Mouse (Mus musculus): ENCODE results near the gene Tbc1d30. TPM values are rescaled to one million over a fixed set of nuclear protein-coding genes. Genes with fewer than 3 reads are reported as not detected.

Tbc1d30 gene
- polyA plus RNA-seq, 1 experiment from 2014 or later, result 9.2 TPM

DNA sequence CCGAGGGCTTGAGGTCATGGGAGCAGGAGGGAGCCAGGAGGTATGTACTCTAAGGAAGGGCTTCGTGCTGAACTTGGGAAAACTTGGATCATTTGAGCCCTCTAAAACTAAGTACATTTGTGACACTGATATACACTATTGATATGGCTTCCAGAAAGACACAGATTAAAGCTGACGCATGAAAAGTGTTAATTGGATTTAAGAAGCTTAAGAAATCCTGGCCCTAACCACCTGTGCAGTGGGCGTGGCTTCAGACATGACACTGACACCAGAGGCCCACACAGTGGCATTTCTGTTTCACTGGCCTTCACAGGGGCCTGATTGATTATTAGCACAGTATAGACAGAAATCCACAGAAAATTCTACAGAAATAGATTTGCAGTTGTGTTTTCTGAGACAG, 21.5 kb downstream of the Tbc1d30 start:
- H3K36me3 ChIP-seq, result no peaks in the 10 kb centered on the region
- no peaks in the 10 kb centered on the region for H3K27me3 ChIP-seq
- no peak overlapping the region for H3K9ac ChIP-seq (replicated peaks)
- no peak overlapping the region for H3K4me2 ChIP-seq (replicated peaks)
- H3K4me3 ChIP-seq (replicated peaks), result no peak overlapping the region
- no peak overlapping the region for H3K27ac ChIP-seq
- 72% methylated on average over 4 of the region's 4 CpGs for WGBS
- H3K9me3 ChIP-seq, result 0 out of 2 replicates have a peak, but pooled peaks cover 2% of the 10 kb centered on the region
- ATAC-seq, result no peak
- H3K4me1 ChIP-seq (replicated peaks), result no peaks in the 10 kb centered on the region

DNA sequence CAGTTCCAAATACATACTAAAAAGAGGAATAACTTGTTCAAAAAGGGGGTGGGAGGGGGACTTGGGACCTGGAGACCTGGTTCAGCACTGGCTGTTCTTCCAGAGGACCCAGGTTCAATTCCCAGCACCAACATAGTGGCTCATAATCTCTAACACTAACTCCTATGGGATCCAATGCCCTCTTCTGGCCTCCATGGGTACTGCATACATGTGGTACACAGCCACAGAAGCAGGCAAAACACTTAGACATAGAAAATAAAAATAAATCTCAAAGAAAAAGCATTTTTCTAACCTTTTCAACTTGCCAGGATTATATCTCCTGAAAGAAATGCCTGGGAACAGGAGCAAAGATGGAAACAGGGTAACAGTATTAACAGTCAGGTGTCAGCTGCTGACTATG, 24.9 kb downstream of the Tbc1d30 start:
- H3K9ac ChIP-seq (replicated peaks), result no peak overlapping the region
- no peak for ATAC-seq
- no peak overlapping the region for H3K4me2 ChIP-seq (replicated peaks)
- no peak overlapping the region for H3K27ac ChIP-seq
- no peaks in the 10 kb centered on the region for H3K9me3 ChIP-seq
- H3K27me3 ChIP-seq, result no peaks in the 10 kb centered on the region
- no peaks in the 10 kb centered on the region for H3K36me3 ChIP-seq
- H3K4me1 ChIP-seq (replicated peaks), result no peaks in the 10 kb centered on the region
- H3K4me3 ChIP-seq (replicated peaks), result no peak overlapping the region

DNA sequence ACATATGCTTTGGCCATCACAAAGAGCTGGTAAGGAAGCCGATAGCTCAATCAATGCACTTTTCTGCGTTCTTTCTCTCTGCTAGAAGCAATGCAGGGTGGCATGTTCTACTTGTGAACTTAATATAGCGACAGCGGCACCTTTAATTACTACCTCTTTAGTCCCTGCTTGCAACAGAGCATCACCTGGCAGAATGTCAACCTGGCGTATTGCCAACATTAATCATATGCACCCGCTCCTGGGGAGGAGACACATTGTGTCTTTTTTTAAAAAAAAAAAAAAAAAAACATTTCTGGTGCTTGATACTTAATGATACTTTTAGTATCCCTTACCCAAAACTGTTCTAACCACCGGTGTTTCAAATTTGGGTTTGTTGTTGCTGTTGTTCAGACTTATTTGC, 27.6 kb downstream of the Tbc1d30 start:
- Histone ChIP-seq H3K27ac (no peak overlapping the region), H3K4me2 (replicated peaks) (no peak overlapping the region), H3K9ac (replicated peaks) (no peak overlapping the region), H3K27me3 (no peaks in the 10 kb centered on the region), H3K36me3 (no peaks in the 10 kb centered on the region), H3K4me1 (replicated peaks) (no peaks in the 10 kb centered on the region), H3K9me3 (no peaks in the 10 kb centered on the region), H3K4me3 (replicated peaks) (no peak overlapping the region)
- WGBS, result 84% methylated on average over 7 of the region's 7 CpGs
- no peak for ATAC-seq

DNA sequence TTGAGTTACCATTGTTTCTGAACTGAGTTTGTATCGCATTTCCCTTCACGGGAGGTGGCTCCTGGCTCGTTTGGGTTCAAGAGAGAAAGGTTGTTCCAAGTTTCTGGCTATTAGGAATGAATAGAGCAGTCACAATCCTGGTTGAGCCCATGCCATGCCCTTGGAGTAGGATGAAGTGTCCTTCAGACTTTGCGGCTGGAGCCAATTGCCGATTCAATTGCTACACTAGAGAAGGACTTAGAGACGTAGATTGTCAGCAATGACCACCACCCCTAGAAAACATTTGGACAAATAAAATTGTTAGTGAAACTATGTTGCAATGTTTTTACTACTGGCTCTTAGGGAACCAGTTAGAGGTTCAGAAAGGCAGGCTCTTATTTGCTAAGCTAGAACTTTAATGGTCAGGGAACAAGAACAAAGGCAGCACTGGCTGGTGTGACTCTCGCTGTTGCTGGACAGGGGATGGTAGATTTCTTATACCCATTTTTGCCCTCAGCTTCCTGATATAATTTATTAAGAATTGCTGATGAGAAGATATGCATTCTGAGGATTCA, 32.6 kb downstream of the Tbc1d30 start:
- H3K4me2 ChIP-seq (replicated peaks), result no peak overlapping the region
- peaks cover 7% of the 10 kb centered on the region; the same call in 1 of the 2 replicates for H3K27me3 ChIP-seq
- H3K9me3 ChIP-seq, result no peaks in the 10 kb centered on the region
- WGBS, result 81% methylated on average over 7 of the region's 7 CpGs
- no peak for ATAC-seq
- no peak overlapping the region for H3K4me3 ChIP-seq (replicated peaks)
- peaks cover 12% of the 10 kb centered on the region for H3K4me1 ChIP-seq (replicated peaks)
- H3K9ac ChIP-seq (replicated peaks), result no peak overlapping the region
- H3K36me3 ChIP-seq, result no peaks in the 10 kb centered on the region
- no peak overlapping the region for H3K27ac ChIP-seq

DNA sequence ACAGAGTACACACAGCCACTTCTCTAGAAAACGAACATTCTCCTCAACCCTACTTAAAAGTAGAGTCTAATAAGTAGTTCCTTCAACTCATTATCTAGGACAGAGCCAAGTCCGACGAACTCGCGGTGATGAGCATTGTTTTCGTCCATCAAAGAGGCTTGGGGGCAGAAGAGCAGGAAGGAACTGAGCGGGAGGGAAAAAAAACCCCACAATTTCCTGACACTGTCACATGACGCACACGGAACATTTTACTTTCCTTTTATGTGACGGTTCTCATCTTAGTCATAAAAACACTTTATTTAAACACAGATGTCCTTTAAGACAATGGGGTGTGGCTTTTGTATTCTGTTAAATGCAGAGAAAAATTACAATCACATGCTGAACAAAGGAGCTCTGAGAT, 34.7 kb downstream of the Tbc1d30 start:
- H3K9ac ChIP-seq (replicated peaks), result no peak overlapping the region
- WGBS, result 87% methylated on average over 10 of the region's 10 CpGs
- H3K4me3 ChIP-seq (replicated peaks), result no peak overlapping the region
- no peak for ATAC-seq
- no peaks in the 10 kb centered on the region for H3K36me3 ChIP-seq
- H3K27me3 ChIP-seq, result peaks cover 26% of the 10 kb centered on the region
- peaks cover 16% of the 10 kb centered on the region for H3K4me1 ChIP-seq (replicated peaks)
- no peak overlapping the region for H3K27ac ChIP-seq
- no peaks in the 10 kb centered on the region for H3K9me3 ChIP-seq
- H3K4me2 ChIP-seq (replicated peaks), result no peak overlapping the region

DNA sequence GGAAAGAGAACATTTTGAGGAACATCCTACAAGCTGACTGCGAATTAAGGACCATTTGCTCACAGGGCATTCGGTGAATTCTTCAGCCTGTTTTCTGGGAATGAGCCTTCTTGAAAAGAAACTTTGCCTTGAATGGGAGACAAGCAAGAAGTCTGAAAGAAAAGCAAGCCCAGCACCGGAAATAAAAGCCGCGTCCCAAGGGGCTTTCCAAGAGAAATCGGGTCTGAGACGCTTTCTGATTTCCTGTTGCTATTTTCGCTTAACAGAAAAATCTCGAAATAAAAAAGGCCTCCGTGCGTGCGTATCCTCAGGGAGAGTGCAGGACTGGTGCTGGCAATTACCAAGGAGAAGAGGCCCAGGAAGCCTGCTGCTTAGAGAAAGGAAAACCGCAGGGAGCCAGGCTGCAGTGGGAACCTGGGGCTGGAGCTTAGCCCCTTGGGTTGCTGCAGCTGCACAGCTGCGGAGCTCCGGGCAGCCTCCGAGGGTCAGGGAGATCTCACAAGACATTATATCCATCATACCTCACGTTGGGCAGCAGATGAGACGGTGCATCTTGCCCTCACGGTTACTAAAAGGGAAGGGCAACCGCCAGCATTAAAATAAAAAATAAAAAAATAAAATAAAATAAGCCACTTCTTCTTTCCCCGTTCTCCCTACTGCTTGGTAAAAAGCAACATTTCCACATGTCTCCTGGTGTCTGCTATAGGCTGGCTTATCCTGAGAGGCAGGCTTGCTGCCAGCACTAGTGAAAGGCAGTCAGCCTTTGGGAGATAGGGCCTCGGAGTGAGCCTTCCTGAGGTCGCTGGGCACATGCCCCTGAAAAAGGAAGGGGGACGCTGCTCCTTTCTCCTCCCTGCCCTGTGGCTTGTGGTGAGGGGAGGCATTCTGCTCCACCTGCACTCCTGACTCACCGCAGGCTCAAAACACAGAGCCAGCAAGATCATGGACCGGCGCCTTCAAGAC, 35.5 kb downstream of the Tbc1d30 start:
- Histone ChIP-seq H3K36me3 (no peaks in the 10 kb centered on the region), H3K4me1 (replicated peaks) (peaks cover 18% of the 10 kb centered on the region), H3K4me2 (replicated peaks) (peak overlapping the region; percentile 36), H3K27me3 (peaks cover 26% of the 10 kb centered on the region), H3K4me3 (replicated peaks) (no peak overlapping the region), H3K9ac (replicated peaks) (peak overlapping the region; percentile 46; the same call in 1 of the 2 replicates), H3K27ac (peak overlapping the region; percentile 51; the same call in 1 of the 2 replicates), H3K9me3 (no peaks in the 10 kb centered on the region)
- 22% methylated on average over 27 of the region's 27 CpGs for WGBS
- no peak for ATAC-seq

DNA sequence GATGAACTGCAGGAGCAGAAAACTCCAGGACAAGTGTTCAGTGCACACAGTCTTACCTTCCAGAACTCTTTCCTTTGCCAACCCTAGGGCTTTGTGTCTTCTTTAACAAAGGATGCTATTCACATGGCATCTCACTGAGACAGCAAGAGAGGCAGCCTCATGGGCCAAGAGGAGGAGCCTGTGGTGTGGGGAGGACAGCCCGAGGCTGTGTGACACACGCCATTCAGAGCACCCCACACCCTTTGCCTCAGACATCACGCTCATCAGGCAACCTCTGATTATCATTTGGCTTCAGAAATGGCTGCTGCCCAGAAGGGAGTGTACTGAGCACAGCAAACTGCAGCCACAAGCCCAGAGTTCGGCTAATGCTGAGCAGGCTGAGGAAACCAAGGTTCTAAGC, 36.9 kb downstream of the Tbc1d30 start:
- no peak for ATAC-seq
- no peaks in the 10 kb centered on the region for H3K9me3 ChIP-seq
- no peak overlapping the region for H3K9ac ChIP-seq (replicated peaks)
- H3K27ac ChIP-seq, result no peak overlapping the region
- peaks cover 25% of the 10 kb centered on the region for H3K4me1 ChIP-seq (replicated peaks)
- WGBS, result 40% methylated on average over 4 of the region's 4 CpGs
- H3K4me3 ChIP-seq (replicated peaks), result no peak overlapping the region
- no peak overlapping the region for H3K4me2 ChIP-seq (replicated peaks)
- no peaks in the 10 kb centered on the region for H3K36me3 ChIP-seq
- H3K27me3 ChIP-seq, result peaks cover 26% of the 10 kb centered on the region

DNA sequence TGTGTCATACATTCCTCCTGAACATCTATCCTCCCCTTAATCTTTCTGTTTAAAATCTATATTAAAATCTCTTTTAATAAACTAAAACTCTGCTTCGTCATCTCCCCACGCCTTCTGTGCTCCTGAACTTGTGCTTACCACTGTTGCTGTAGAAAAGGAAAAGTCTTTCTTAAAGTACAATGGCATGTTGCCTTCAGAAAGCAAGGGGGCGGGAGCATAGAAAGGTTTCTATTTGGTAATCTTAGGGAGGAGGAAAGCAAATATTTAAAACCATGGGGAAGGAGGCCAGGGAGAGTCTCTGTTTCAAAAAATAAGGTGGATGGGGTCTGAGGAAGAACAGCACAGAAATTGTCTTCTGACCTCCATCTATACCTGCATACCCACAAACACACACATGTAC, 38.0 kb downstream of the Tbc1d30 start:
- Histone ChIP-seq H3K27me3 (peaks cover 26% of the 10 kb centered on the region), H3K4me2 (replicated peaks) (no peak overlapping the region), H3K9ac (replicated peaks) (no peak overlapping the region), H3K9me3 (no peaks in the 10 kb centered on the region), H3K27ac (no peak overlapping the region), H3K4me3 (replicated peaks) (no peak overlapping the region), H3K4me1 (replicated peaks) (peaks cover 35% of the 10 kb centered on the region), H3K36me3 (no peaks in the 10 kb centered on the region)
- WGBS, result 94% methylated on average over 3 of the region's 3 CpGs
- ATAC-seq, result no peak

DNA sequence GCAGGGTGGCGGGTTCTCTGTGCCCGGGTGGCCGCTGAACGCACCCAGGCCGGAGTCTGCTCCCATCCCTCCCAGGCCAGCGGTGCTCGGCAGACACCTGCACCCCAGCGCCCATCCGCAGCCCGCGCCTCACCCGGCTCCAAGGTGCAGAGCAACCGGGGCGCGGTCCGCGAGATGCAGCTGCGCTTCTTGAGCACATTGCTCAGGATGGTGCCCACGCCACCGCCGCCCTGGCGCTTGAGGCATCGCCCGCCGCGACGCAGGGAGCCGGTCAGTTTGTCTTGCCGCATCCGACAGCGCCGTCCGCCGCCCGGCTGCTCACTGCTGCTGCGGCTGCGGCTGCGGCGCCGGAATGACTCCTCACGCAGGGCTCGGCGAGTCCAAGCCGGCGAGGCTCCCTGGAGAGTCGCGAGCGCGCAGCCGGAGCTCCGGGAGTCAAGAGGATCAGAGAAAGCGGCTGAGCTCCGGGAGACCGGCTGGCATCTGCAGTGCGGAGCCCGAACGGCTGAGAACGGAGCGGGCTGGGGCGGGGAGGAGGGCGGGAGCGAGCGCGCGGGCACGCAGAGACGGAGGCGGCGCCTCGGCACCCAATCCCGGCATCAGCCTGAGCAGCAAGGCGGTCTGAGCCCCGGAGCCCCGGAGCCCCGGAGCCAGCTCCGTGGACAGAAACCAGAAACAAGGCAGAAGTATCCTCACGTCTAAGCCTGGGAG, 40.4 kb downstream of the Tbc1d30 start:
- Histone ChIP-seq H3K27me3 (peaks cover 21% of the 10 kb centered on the region), H3K4me1 (replicated peaks) (peaks cover 34% of the 10 kb centered on the region), H3K4me2 (replicated peaks) (peak overlapping the region; percentile 94), H3K27ac (peak overlapping the region; percentile 92), H3K9ac (replicated peaks) (peak overlapping the region; percentile 93), H3K4me3 (replicated peaks) (peak overlapping the region; percentile 85), H3K9me3 (no peaks in the 10 kb centered on the region), H3K36me3 (no peaks in the 10 kb centered on the region)
- ATAC-seq, result peak; percentile 92
- WGBS, result under 1% methylated on average over 77 of the region's 77 CpGs

DNA sequence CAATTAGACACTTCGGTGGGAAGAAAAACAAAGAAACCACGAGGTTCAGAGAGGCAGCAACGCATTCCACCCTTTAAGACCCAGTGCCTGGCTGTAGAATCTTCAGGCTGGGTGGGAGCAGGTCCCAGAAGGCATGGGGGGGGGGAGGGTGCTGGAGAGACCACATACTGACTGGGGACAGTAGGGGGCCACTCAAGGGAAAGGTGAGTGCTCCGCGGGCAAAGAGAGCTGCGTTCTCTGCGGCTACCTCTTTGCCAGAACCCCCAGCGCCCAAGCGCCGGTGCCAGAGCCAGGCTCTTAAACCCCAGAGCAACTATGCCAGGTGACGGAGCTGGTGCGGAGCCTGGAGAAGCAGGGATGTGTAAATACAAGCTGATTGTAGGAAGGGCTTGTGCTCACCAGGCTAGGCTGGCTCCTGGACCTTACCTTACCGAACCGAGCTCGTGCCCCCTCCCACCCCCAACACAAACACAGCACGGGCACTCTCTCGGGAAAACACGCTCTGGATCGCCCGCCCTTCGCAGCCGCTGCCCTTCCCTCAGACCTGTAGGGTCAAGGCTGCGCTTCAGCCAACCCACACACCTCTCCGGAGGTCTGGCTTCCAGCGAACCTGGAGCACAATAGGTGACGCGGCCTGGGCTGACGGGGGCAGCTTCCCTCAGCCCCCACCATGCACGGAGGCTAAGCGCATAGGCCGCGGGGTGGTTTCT, 41.1 kb downstream of the Tbc1d30 start:
- H3K9ac ChIP-seq (replicated peaks), result peak overlapping the region; percentile 93
- H3K4me1 ChIP-seq (replicated peaks), result peaks cover 29% of the 10 kb centered on the region
- H3K4me3 ChIP-seq (replicated peaks), result peak overlapping the region; percentile 85
- under 1% methylated on average over 32 of the region's 32 CpGs for WGBS
- no peaks in the 10 kb centered on the region for H3K9me3 ChIP-seq
- H3K4me2 ChIP-seq (replicated peaks), result peak overlapping the region; percentile 94
- ATAC-seq, result peak; percentile 41
- no peaks in the 10 kb centered on the region for H3K36me3 ChIP-seq
- peak overlapping the region; percentile 92 for H3K27ac ChIP-seq
- peaks cover 21% of the 10 kb centered on the region for H3K27me3 ChIP-seq

DNA sequence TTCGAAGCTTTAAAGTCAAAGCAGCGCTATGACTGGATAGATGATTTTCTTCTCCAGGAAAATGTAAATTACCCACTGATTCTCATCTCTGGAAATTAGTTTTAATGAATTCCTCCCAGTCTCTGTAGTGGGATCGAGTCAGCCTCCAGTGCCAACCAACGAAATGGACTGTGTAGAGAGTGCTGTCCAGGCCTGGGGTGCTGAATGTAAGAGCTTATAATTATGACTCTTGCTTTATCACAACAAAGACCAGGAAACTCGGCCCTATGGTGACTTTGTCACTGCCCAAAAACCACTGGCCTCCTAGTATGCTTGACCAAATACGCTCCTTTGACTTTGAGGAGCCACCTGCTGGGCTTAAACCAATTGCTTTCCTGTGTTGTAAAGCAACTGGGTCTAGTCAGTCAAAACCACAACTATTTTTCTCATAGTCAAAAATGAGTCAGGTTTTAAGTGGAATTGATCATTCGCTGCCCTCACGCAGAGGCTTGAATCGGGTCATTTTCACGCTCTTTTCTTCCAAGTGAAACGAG, 41.9 kb downstream of the Tbc1d30 start:
- H3K27me3 ChIP-seq, result peaks cover 20% of the 10 kb centered on the region
- H3K4me2 ChIP-seq (replicated peaks), result peak overlapping the region; percentile 94
- WGBS, result 18% methylated on average over 11 of the region's 11 CpGs
- H3K36me3 ChIP-seq, result peaks cover 2% of the 10 kb centered on the region
- H3K9me3 ChIP-seq, result no peaks in the 10 kb centered on the region
- peak overlapping the region; percentile 35; the same call in 1 of the 2 replicates for H3K27ac ChIP-seq
- peak overlapping the region; percentile 85 for H3K4me3 ChIP-seq (replicated peaks)
- H3K9ac ChIP-seq (replicated peaks), result peak overlapping the region; percentile 93
- ATAC-seq, result no peak
- H3K4me1 ChIP-seq (replicated peaks), result peaks cover 26% of the 10 kb centered on the region
